Mouse (Mus musculus): ENCODE results near the gene Lrriq3. TPM values are rescaled to one million over a fixed set of nuclear protein-coding genes. Genes with fewer than 3 reads are reported as not detected.

The Lrriq3 gene
- under 1 TPM in 1 of 2 experiments, not detected in 1; 0.75 TPM for polyA plus RNA-seq (2017; shearing (Covaris generic))

GRCm38 (mm10) chr3:155093116-155093956, at the start of gene Lrriq3, which contains the start of gene Fpgt:
Gene Lrriq3 (plus strand): TSS chr3:155093434.
Gene Fpgt (minus strand): TSS chr3:155093403.

GRCm38 (mm10) chr3:155055231-155055916, 37.9 kb upstream of the Lrriq3 start, which contains the start of gene Tnni3k:
Gene Tnni3k (minus strand): TSS chr3:155055407.

Other genes starting within 250 kb of the Lrriq3 start
- not detected for gene Tnni3k, start 38.0 kb upstream of the Lrriq3 start, polyA plus RNA-seq (2017; shearing (Covaris generic))
- gene Fpgt, start within 50 bp of the Lrriq3 start, polyA plus RNA-seq (2017; shearing (Covaris generic)): 10 to 100 TPM; 24.2 to 32.9 TPM